Mouse (Mus musculus): ENCODE data around the gene Qk. TPM values are rescaled to one million over a fixed set of nuclear protein-coding genes. Genes with fewer than 3 reads are reported as not detected.

Qk gene
- polyA plus RNA-seq, 1 experiment from 2014 or later = 47.7 TPM

GRCm38 (mm10) chr17:10336558-10336957 is 16.9 kb upstream of the Qk start:
- Histone ChIP-seq H3K27me3 (ENCODE audit: low read depth, poor library complexity, severe bottlenecking) (no peaks in the 10 kb centered on the region), H3K27ac (replicated peaks) (peak overlapping the region; percentile 98), H3K4me1 (peaks cover 74% of the 10 kb centered on the region), H3K9me3 (replicated peaks) (no peaks in the 10 kb centered on the region), H3K4me3 (peak overlapping the region; percentile 49), H3K36me3 (peaks cover 6% of the 10 kb centered on the region; the same call in 1 of the 2 replicates)
- DNase-seq (ENCODE audit: low spot score) = no peak
- WGBS = 77% methylated on average over 12 of the region's 12 CpGs

- peaks cover 12% of the 10 kb centered on the region; the same call in 1 of the 2 replicates for H3K36me3 ChIP-seq
- no peaks in the 10 kb centered on the region for H3K9me3 ChIP-seq (replicated peaks)
- H3K4me1 ChIP-seq = peaks cover 69% of the 10 kb centered on the region
- peak overlapping the region; percentile 49 for H3K4me3 ChIP-seq
- 8% methylated on average over 16 of the region's 16 CpGs for WGBS
- peak; percentile 77 for DNase-seq (ENCODE audit: low spot score)
- H3K27ac ChIP-seq (replicated peaks) = peak overlapping the region; percentile 98
- H3K27me3 ChIP-seq (ENCODE audit: low read depth, poor library complexity, severe bottlenecking) = no peaks in the 10 kb centered on the region
These were observed 16.3 kb upstream of the Qk start for GRCm38 (mm10) chr17:10335809-10336499.

DNA sequence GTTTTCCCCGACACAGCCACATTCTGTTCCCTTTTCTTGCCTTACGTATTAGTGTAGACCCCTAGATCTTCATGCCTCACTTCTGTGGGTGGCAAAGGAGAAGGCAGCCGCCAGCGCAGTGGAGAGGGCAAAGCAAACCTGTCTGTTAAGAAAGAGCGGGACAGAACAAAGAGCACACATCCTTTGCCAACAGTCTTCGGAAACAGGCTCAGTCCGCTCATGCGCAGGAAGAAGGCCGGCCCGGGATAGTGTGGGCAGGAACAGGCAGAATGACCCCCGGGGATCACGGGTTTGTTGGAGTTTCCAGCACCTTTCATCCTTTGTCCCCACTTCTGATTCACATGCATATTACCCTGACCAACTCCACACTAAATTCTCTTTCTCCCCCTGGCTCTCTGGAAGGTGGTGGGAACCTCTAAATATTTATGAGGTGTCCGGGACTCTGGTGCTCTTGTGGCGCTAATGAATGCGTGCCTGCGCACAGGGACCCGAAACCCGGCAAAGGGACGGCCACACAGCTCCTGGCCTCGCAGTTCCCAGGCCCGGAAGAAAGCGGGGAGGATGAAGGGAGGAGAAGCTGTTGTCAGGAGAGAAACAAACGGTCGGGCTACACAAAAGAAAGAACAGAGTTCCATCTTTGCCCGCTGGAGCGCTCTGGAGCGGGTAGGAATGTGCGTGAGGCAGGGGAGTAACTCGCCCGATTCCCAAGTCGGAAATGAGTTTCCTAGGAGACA is 15.5 kb upstream of the Qk start:
- DNase-seq (ENCODE audit: low spot score) = peak; percentile 95
- Histone ChIP-seq H3K9me3 (replicated peaks) (no peaks in the 10 kb centered on the region), H3K27ac (replicated peaks) (peak overlapping the region; percentile 98), H3K36me3 (peaks cover 12% of the 10 kb centered on the region; the same call in 1 of the 2 replicates), H3K4me1 (peaks cover 74% of the 10 kb centered on the region), H3K4me3 (peak overlapping the region; percentile 49), H3K27me3 (ENCODE audit: low read depth, poor library complexity, severe bottlenecking) (no peaks in the 10 kb centered on the region)
- WGBS = under 1% methylated on average over 31 of the region's 31 CpGs

- peaks cover 12% of the 10 kb centered on the region; the same call in 1 of the 2 replicates for H3K36me3 ChIP-seq
- H3K4me3 ChIP-seq = peak overlapping the region; percentile 49
- WGBS = 11% methylated on average over 1 of the region's 1 CpGs
- DNase-seq (ENCODE audit: low spot score) = no peak
- H3K4me1 ChIP-seq = peaks cover 80% of the 10 kb centered on the region
- H3K27ac ChIP-seq (replicated peaks) = peak overlapping the region; percentile 98
- H3K27me3 ChIP-seq (ENCODE audit: low read depth, poor library complexity, severe bottlenecking) = no peaks in the 10 kb centered on the region
- H3K9me3 ChIP-seq (replicated peaks) = no peaks in the 10 kb centered on the region
These were observed 14.8 kb upstream of the Qk start for GRCm38 (mm10) chr17:10334481-10334880.

DNA sequence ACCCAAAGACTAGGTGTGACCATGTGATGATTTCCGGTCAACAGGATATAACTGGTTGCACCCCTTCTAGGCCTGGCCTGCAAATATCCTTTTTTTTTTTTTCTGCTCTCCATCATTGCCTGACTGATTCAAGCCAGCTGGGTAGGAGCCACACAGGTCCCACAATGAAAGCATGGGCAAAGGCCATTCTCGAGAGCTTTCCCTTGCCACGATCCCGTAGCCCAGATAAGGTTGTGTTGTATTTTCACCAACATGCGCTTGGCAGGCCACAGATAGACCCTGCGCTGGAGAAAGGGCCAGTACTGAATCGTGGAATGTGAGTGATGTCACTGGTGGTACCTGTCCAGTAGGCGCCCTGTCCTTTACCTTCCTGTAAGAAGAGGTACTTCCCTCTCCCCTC is 13.7 kb upstream of the Qk start:
- H3K4me3 ChIP-seq = no peak overlapping the region
- H3K27ac ChIP-seq (replicated peaks) = peak overlapping the region; percentile 98
- H3K27me3 ChIP-seq (ENCODE audit: low read depth, poor library complexity, severe bottlenecking) = no peaks in the 10 kb centered on the region
- peaks cover 81% of the 10 kb centered on the region for H3K4me1 ChIP-seq
- H3K36me3 ChIP-seq = peaks cover 17% of the 10 kb centered on the region; the same call in 1 of the 2 replicates
- H3K9me3 ChIP-seq (replicated peaks) = no peaks in the 10 kb centered on the region
- WGBS = 93% methylated on average over 8 of the region's 8 CpGs
- no peak for DNase-seq (ENCODE audit: low spot score)

DNA sequence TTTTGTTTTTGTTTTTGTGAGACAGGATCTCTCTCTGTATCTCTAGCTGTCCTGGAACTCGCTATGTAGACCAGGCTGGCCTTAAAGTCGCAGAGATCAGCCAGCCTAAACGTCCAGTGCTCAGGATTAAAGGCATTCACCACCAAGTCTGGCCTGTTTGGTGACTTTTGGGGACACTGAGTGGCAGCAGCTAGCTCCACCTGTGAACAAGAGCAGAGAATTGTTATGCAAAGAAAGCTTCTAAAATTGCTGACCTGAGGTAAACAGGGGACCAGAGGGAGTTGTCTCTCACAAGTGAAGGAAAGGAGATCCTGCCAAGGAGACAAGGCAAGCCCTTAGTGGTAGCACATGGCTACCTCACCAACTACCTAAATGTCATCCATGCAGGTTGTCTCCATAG is 12.5 kb upstream of the Qk start:
- WGBS = 71% methylated on average over 3 of the region's 3 CpGs
- no peak for DNase-seq (ENCODE audit: low spot score)
- Histone ChIP-seq H3K27ac (replicated peaks) (0 out of 2 replicates have a peak overlapping the region, but pooled peaks have one; percentile 23), H3K4me1 (peaks cover 74% of the 10 kb centered on the region), H3K27me3 (ENCODE audit: low read depth, poor library complexity, severe bottlenecking) (no peaks in the 10 kb centered on the region), H3K4me3 (no peak overlapping the region), H3K9me3 (replicated peaks) (no peaks in the 10 kb centered on the region), H3K36me3 (peaks cover 17% of the 10 kb centered on the region; the same call in 1 of the 2 replicates)

GRCm38 (mm10) chr17:10329461-10329860 is 9.8 kb upstream of the Qk start:
- WGBS = 81% methylated on average over 5 of the region's 5 CpGs
- Histone ChIP-seq H3K9me3 (replicated peaks) (no peaks in the 10 kb centered on the region; the same call in 1 of the 2 replicates), H3K4me1 (peaks cover 57% of the 10 kb centered on the region), H3K36me3 (peaks cover 33% of the 10 kb centered on the region), H3K27me3 (ENCODE audit: low read depth, poor library complexity, severe bottlenecking) (no peaks in the 10 kb centered on the region), H3K27ac (replicated peaks) (no peak overlapping the region), H3K4me3 (no peak overlapping the region)
- peak; percentile 8 for DNase-seq (ENCODE audit: low spot score)

- WGBS = 94% methylated on average over 9 of the region's 9 CpGs
- Histone ChIP-seq H3K27me3 (ENCODE audit: low read depth, poor library complexity, severe bottlenecking) (no peaks in the 10 kb centered on the region), H3K4me1 (peaks cover 52% of the 10 kb centered on the region), H3K27ac (replicated peaks) (0 out of 2 replicates have a peak overlapping the region, but pooled peaks have one; percentile 9), H3K36me3 (peaks cover 39% of the 10 kb centered on the region), H3K4me3 (no peak overlapping the region), H3K9me3 (replicated peaks) (no peaks in the 10 kb centered on the region; the same call in 1 of the 2 replicates)
- peak; percentile 11 for DNase-seq (ENCODE audit: low spot score)
These were observed 9.0 kb upstream of the Qk start for GRCm38 (mm10) chr17:10328544-10329100.

GRCm38 (mm10) chr17:10327584-10328210 is 8.0 kb upstream of the Qk start:
- peak; percentile 7 for DNase-seq (ENCODE audit: low spot score)
- 78% methylated on average over 5 of the region's 5 CpGs for WGBS
- no peak overlapping the region for H3K4me3 ChIP-seq
- H3K27me3 ChIP-seq (ENCODE audit: low read depth, poor library complexity, severe bottlenecking) = no peaks in the 10 kb centered on the region
- H3K36me3 ChIP-seq = peaks cover 39% of the 10 kb centered on the region
- H3K4me1 ChIP-seq = peaks cover 49% of the 10 kb centered on the region
- H3K9me3 ChIP-seq (replicated peaks) = no peaks in the 10 kb centered on the region; the same call in 1 of the 2 replicates
- H3K27ac ChIP-seq (replicated peaks) = no peak overlapping the region; the same call in 1 of the 2 replicates

- DNase-seq (ENCODE audit: low spot score) = peak; percentile 11
- Histone ChIP-seq H3K4me3 (no peak overlapping the region), H3K9me3 (replicated peaks) (no peaks in the 10 kb centered on the region; the same call in 1 of the 2 replicates), H3K27ac (replicated peaks) (peak overlapping the region; percentile 46; the same call in 1 of the 2 replicates), H3K4me1 (peaks cover 53% of the 10 kb centered on the region), H3K27me3 (ENCODE audit: low read depth, poor library complexity, severe bottlenecking) (no peaks in the 10 kb centered on the region), H3K36me3 (peaks cover 34% of the 10 kb centered on the region)
- WGBS = 70% methylated on average over 3 of the region's 3 CpGs
These were observed 7.0 kb upstream of the Qk start for GRCm38 (mm10) chr17:10326596-10327045.

DNA sequence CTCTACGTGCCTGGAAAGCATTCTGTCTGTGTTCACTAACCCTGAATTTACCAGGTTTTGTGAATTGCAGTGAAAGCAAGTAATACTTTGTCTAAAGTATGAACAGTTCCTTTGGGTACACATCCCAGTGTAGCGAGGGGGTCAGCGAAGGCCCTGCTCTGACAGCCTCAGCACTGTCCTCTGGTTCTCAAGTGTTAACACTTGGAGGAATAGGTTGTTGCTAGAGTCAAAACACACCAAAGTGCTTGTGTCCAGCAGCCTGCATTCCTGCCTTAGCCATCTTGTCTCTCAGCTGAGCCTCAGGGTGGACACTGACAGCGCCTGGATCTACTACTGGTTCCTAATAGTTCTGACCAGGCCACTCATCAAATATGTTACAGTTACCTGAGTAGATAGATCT is 6.3 kb upstream of the Qk start:
- 96% methylated on average over 4 of the region's 4 CpGs for WGBS
- no peak overlapping the region for H3K27ac ChIP-seq (replicated peaks)

DNA sequence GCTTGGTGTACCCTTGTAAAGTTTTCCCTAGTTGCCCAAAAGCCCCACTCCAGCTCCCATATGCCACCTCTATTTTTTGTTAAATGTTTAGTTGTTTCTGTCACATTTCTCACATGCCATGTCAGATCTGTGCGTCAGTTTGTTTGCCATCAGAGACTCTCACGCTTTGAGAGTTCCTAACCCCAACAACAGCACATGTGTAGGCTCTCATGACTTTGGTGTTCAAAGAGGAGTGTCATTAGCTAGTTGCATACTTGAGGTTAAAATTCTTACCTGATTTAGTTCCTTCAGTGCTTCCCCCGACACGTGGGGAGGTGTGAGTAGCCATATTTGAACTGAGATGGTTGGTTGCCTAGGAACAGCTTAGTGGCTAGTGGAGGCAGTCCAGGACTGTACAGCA is 2.1 kb upstream of the Qk start:
- WGBS = 67% methylated on average over 4 of the region's 4 CpGs
- Histone ChIP-seq H3K9me3 (replicated peaks) (no peaks in the 10 kb centered on the region; the same call in 1 of the 2 replicates), H3K27me3 (ENCODE audit: low read depth, poor library complexity, severe bottlenecking) (no peaks in the 10 kb centered on the region), H3K36me3 (peaks cover 22% of the 10 kb centered on the region), H3K27ac (replicated peaks) (peak overlapping the region; percentile 100), H3K4me3 (peak overlapping the region; percentile 92), H3K4me1 (peaks cover 31% of the 10 kb centered on the region)
- no peak for DNase-seq (ENCODE audit: low spot score)

More for the DNA sequence above, 6.3 kb upstream of the Qk start:
- peak; percentile 10 for DNase-seq (ENCODE audit: low spot score)
- peaks cover 28% of the 10 kb centered on the region for H3K36me3 ChIP-seq
- H3K4me1 ChIP-seq = peaks cover 60% of the 10 kb centered on the region
- H3K9me3 ChIP-seq (replicated peaks) = no peaks in the 10 kb centered on the region; the same call in 1 of the 2 replicates
- H3K4me3 ChIP-seq = no peak overlapping the region
- no peaks in the 10 kb centered on the region for H3K27me3 ChIP-seq (ENCODE audit: low read depth, poor library complexity, severe bottlenecking)

All from midbrain, embryonic 10.5 days (tissue).